Mouse (Mus musculus) hindbrain, embryonic 10.5 days (tissue): ENCODE measurements around the gene Il6ra. TPM values are rescaled to one million over a fixed set of nuclear protein-coding genes. Genes with fewer than 3 reads are reported as not detected.

ENCODE experiments used
- DNase-seq: peaks from one replicate; pipeline ENCODE4 v3.0.0-alpha.2; 2017; ENCODE audit warnings: low spot score
- H3K27ac ChIP-seq: fragments of 300-500 bp; sonication (generic); 2 replicates; pipeline ENCODE4 v1.5.1; 2016; ENCODE audit warnings: mild to moderate bottlenecking, moderate library complexity
- H3K27me3 ChIP-seq: fragments of 300-500 bp; sonication (generic); 2 replicates; pipeline ENCODE4 v1.6.1; 2016; ENCODE audit warnings: mild to moderate bottlenecking; ENCODE audit not compliant: poor library complexity, insufficient read depth, severe bottlenecking
- H3K36me3 ChIP-seq: fragments of 300-500 bp; sonication (generic); 2 replicates; pipeline ENCODE4 v1.6.1; 2016; ENCODE audit warnings: mild to moderate bottlenecking, moderate library complexity
- H3K4me1 ChIP-seq: fragments of 300-500 bp; sonication (generic); replicated peaks from 2 replicates; pipeline ENCODE4 v1.6.1; 2016; ENCODE audit warnings: mild to moderate bottlenecking
- H3K4me3 ChIP-seq: fragments of 300-500 bp; sonication (generic); 2 replicates; pipeline ENCODE4 v1.5.1; 2016; ENCODE audit warnings: mild to moderate bottlenecking, moderate library complexity
- H3K9me3 ChIP-seq: fragments of 300-500 bp; sonication (generic); 2 replicates; pipeline ENCODE4 v1.6.1; 2016; ENCODE audit warnings: mild to moderate bottlenecking, moderate library complexity
- WGBS: fragments of 180-500 bp; shearing (Covaris S2); methylation state at CpG from one replicate; pipeline ENCODE4 v1.1.7; 2016; 5-methylcytosine and 5-hydroxymethylcytosine counted together
- polyA plus RNA-seq: library from polyadenylated mRNA; unstranded; fragments of >200 nt; fragmentation: Nextera tagmentation; extraction: Ambion mirVana; gene quantifications from 2 replicates; pipeline ENCODE4 v1.2.1, GENCODE M21; 2016

The Il6ra gene
- polyA plus RNA-seq, 1 experiment from 2014 or later: 1.5 TPM

DNA sequence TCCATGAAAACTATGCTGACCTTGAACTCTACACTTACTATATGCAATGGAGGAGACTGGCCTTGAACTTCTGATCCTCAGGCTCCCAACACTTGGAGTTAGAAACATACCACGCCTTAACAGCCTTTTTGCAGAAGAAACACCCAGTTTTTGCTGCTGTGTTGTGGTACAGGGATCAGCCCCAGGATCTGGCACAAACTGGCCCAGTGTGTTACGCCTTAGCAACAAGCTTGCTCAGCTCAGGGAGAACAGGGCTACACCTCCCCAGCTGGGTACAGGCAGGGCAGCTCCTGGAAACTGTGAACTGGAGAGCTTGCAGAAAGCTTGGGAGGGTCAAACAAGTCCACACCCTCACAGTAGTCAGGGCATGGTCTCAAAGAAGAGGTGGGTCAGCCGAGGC is 23.5 kb upstream of the Il6ra start:
- DNase-seq: no peak
- H3K36me3 ChIP-seq: peaks cover 61% of the 10 kb centered on the region
- H3K4me1 ChIP-seq: no peaks in the 10 kb centered on the region
- no peaks in the 10 kb centered on the region for H3K27me3 ChIP-seq
- no peak overlapping the region for H3K4me3 ChIP-seq
- peaks cover 10% of the 10 kb centered on the region; the same call in 1 of the 2 replicates for H3K9me3 ChIP-seq
- H3K27ac ChIP-seq: no peak overlapping the region
- 92% methylated on average over 3 of the region's 3 CpGs for WGBS

DNA sequence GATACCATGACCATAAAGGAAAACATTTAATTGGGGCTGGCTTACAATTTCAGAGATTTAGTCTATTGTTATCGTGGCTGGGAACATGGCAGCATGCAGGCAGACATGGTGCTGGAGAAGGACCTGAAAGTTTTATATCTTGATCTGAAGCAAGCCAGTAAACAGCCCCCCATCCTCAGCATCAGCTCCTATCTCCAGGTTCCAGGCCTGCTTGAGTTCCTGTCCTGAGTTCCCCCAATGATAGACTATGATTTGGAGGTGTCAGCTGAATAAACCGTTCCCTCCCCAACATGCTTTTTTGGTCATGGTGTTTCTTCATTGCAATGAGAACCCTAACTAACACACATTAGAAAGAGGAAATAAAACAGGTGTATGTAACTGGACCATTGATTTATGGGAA is 19.9 kb upstream of the Il6ra start:
- H3K27ac ChIP-seq: no peak overlapping the region
- H3K36me3 ChIP-seq: peaks cover 28% of the 10 kb centered on the region
- H3K27me3 ChIP-seq: no peaks in the 10 kb centered on the region
- H3K9me3 ChIP-seq: peaks cover 10% of the 10 kb centered on the region; the same call in 1 of the 2 replicates
- WGBS: 92% methylated on average over 2 of the region's 2 CpGs
- DNase-seq: no peak
- H3K4me1 ChIP-seq: no peaks in the 10 kb centered on the region
- no peak overlapping the region for H3K4me3 ChIP-seq

DNA sequence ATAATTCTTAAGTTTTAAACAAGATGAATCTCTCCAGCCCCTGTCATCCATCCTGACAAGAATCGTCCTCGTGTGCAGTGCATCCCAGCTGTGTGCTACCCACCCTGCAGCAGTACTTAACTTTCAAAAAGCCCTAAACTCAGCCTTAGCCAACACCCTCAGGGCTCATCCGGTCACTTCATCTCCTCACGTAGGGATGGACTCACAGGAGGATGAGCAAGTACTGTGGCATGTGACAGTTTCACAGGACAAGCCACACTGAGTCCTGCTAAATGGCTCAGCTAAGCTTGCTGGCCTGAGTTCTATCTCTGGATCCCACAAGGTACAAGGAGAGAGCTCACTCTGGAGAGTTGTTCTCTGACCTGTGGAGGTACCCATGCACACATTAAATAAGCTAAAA is 16.0 kb upstream of the Il6ra start:
- Histone ChIP-seq H3K27me3 (no peaks in the 10 kb centered on the region), H3K9me3 (peaks cover 4% of the 10 kb centered on the region; the same call in 1 of the 2 replicates), H3K27ac (no peak overlapping the region), H3K4me1 (no peaks in the 10 kb centered on the region), H3K4me3 (no peak overlapping the region), H3K36me3 (no peaks in the 10 kb centered on the region)
- no peak for DNase-seq
- WGBS: 80% methylated on average over 4 of the region's 4 CpGs

DNA sequence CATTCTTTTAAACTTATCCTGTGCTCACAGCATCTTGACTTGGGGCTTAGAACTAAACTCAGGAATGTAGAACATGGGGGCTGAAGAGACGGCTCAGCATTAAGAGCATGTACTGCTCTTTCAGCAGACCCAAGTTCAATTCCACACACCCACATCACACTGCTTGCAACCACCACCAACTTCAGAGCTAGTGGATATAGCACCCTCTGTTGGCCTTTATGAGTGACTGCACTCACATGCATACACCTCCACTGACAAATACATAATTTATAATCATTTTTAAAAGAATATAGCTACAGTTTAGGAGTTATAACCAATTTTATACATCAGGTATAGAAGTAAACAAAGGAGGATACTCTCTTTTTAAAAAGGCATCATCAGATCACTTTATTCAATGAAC is 13.4 kb upstream of the Il6ra start:
- H3K27me3 ChIP-seq: no peaks in the 10 kb centered on the region
- H3K9me3 ChIP-seq: no peaks in the 10 kb centered on the region
- H3K4me3 ChIP-seq: no peak overlapping the region
- no peak for DNase-seq
- H3K27ac ChIP-seq: no peak overlapping the region
- H3K36me3 ChIP-seq: no peaks in the 10 kb centered on the region
- 96% methylated on average over 1 of the region's 1 CpGs for WGBS
- no peaks in the 10 kb centered on the region for H3K4me1 ChIP-seq

DNA sequence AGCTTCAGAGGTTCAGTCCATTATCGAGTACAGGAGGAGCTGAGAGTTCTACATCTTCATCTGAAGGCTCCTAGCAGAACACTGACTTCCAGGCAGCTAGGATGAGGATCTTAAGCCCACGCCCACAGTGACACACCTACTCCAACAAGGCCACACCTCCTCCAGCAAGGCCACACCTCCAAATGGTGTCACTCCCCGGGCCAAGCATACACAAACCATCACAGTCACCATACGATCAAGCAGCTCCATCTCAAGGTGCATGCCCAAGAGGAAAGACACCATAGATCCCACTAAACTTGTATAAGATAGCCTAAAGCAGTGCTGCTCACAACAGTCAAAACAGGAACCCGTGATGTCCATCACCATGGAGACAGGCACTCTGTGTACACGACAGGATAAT is 7.7 kb upstream of the Il6ra start:
- Histone ChIP-seq H3K4me1 (no peaks in the 10 kb centered on the region), H3K27me3 (0 out of 2 replicates have a peak, but pooled peaks cover 5% of the 10 kb centered on the region), H3K4me3 (no peak overlapping the region), H3K27ac (no peak overlapping the region), H3K9me3 (no peaks in the 10 kb centered on the region), H3K36me3 (no peaks in the 10 kb centered on the region)
- 77% methylated on average over 6 of the region's 6 CpGs for WGBS
- no peak for DNase-seq

DNA sequence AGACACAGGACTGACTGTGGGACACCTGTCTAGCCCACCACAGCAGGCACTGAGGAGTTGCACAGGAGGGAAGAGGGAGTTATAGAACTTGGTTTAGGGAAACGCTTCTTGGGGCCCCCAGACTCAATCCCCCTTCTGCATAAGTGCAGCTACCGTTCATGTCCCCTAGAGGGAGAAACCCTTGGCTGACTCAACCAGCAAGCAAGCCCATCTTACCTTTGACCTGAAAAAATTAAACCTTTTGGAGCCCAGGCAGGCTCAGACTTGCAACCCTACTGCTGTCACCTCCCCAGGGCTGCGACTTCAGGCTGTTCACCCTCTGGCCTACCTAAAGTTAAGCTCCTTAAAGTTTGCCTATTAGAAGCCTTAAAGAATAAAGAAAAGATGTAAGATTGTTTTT is 4.4 kb upstream of the Il6ra start:
- 53% methylated on average over 3 of the region's 3 CpGs for WGBS
- H3K9me3 ChIP-seq: no peaks in the 10 kb centered on the region

DNA sequence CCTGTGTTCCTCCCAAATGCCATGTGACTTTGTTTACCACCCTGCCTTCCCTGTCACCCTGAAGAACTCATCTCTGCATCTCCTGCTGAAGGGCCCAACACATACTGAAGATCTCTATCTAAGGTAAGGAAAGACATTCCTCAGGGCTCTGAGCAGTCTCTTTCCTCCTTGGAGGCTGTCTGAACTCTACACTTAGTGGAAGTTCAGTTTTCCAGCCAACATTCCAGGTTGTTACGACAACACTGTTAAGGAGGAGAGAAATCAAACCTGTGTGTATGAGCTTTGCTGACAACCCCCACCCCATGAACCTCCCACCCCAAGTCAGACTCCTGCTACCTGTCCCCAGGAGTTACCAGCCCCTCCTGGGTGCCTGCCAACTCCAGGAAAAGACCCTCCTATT is 3.6 kb upstream of the Il6ra start:
- peaks cover 12% of the 10 kb centered on the region for H3K4me1 ChIP-seq
- H3K27ac ChIP-seq: no peak overlapping the region
- H3K9me3 ChIP-seq: no peaks in the 10 kb centered on the region
- DNase-seq: no peak
- peaks cover 45% of the 10 kb centered on the region for H3K27me3 ChIP-seq
- 88% methylated on average over 1 of the region's 1 CpGs for WGBS
- H3K4me3 ChIP-seq: no peak overlapping the region
- no peaks in the 10 kb centered on the region for H3K36me3 ChIP-seq

More for the DNA sequence above, 4.4 kb upstream of the Il6ra start:
- no peak for DNase-seq
- Histone ChIP-seq H3K4me1 (peaks cover 12% of the 10 kb centered on the region), H3K4me3 (no peak overlapping the region), H3K27ac (no peak overlapping the region), H3K27me3 (peaks cover 38% of the 10 kb centered on the region), H3K36me3 (no peaks in the 10 kb centered on the region)

DNA sequence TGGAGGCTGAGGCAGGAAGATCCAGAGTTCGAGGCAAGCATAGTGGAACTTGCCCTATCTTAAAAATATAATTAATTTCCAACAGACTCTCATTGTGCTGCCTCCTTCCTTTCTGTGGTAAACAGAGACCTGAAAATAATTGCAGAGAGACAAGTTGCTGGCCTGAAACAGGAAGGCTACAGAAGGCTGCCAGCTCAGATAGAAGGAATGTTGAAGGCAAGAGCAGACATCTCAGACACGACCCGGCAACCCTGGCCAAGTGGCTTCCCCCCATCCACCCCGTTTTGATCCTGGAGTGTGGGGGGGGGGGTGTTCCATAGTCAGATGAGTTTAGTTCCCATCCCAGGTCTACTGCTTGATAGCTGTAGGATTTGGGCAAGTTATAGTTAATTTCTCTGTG is 1.7 kb upstream of the Il6ra start:
- H3K27me3 ChIP-seq: peaks cover 57% of the 10 kb centered on the region
- 83% methylated on average over 4 of the region's 4 CpGs for WGBS
- DNase-seq: no peak

DNA sequence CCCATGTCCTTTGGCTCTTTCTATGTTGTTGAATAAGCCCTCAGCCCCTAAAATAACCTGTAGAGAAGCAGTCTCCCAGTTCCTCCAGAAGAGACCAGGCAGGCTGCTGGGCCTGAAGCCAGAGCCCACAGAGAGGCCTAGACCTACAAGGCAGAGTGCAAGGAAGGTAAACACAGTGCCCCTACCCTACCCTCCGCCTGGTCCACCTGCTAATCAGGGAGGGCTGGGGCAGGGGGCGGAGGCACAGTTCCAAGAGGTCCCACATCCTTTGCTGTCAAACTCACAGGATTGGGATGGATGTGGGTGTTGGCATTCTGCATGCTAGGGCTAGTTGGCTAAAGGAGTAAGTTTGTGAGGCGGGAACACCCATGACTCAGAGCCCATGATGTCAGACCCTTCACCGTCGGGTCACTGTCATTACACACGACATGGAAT is 871 bp downstream of the Il6ra start:
- DNase-seq: no peak
- Histone ChIP-seq H3K36me3 (no peaks in the 10 kb centered on the region), H3K4me1 (peaks cover 17% of the 10 kb centered on the region), H3K4me3 (peak overlapping the region; percentile 61; the same call in 1 of the 2 replicates), H3K27ac (no peak overlapping the region), H3K27me3 (peaks cover 57% of the 10 kb centered on the region), H3K9me3 (no peaks in the 10 kb centered on the region)
- 40% methylated on average over 6 of the region's 6 CpGs for WGBS

More for the DNA sequence above, 1.7 kb upstream of the Il6ra start:
- Histone ChIP-seq H3K4me3 (no peak overlapping the region), H3K9me3 (no peaks in the 10 kb centered on the region), H3K4me1 (peaks cover 15% of the 10 kb centered on the region), H3K27ac (no peak overlapping the region), H3K36me3 (no peaks in the 10 kb centered on the region)

DNA sequence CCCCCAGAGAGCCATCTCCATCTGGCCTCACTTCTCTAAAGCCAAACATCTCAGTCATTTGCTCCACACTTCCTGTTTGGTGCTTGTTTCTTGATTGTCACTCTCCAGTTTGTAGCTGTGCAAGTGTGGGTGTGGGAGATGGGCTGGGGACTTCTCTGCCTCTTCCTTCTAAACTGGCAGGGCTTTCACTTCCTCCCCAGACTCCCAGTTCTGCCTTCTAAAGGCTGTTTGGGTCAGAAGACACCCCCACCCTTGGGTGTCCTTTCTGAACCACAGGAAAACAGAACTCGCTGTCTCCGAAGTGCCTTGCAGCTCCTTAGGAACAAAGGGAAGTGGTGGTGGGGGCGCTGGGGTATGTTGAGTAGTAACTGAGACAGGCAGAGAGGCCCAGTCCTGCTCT is 1.8 kb downstream of the Il6ra start:
- H3K27me3 ChIP-seq: peaks cover 57% of the 10 kb centered on the region

DNA sequence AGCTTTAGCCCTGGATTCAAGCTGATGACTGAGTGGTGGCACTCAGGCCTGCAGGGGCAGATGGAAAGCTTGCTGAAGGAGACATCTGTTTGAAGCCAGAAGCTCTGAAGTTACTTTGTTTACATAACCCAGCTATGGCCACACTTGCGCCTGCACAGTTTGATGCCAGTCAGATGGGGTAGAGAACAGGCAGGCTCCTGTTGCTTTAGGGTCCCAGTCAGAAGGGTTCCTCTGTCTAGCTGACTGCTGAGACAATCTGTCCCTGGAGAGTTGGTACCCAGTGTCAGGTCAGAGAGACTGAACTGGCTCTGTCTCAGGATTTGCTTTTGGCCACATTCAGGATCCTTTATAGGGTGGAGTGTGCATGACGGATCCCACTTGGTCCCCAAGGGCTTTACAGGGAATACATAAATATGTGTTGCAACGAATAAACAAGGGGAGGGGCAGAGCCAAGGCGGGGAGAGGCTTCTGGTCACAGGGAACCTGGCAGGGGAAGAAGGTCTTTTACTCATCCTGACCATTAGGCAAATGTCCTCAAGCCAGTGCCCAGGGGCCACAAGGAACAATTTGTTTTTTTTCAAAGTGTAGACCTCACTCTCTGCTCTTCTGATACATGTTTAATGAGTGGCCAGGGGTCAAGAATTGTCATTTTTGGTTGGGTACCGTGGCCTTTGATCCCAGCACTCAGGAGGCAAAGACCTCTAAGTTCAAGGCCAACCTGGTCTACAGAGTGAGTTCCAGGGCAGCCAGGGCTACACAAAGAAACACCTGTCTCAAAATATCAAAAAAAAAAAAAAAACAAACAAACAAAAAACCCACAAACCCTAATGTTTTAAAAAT is 3.1 kb downstream of the Il6ra start:
- peaks cover 17% of the 10 kb centered on the region for H3K4me1 ChIP-seq
- H3K27me3 ChIP-seq: peaks cover 44% of the 10 kb centered on the region
- no peaks in the 10 kb centered on the region for H3K9me3 ChIP-seq
- no peak overlapping the region for H3K4me3 ChIP-seq
- WGBS: 66% methylated on average over 5 of the region's 5 CpGs
- no peaks in the 10 kb centered on the region for H3K36me3 ChIP-seq
- H3K27ac ChIP-seq: no peak overlapping the region
- no peak for DNase-seq

More for the DNA sequence above, 1.8 kb downstream of the Il6ra start:
- Histone ChIP-seq H3K4me3 (no peak overlapping the region), H3K27ac (no peak overlapping the region), H3K4me1 (peaks cover 17% of the 10 kb centered on the region), H3K9me3 (no peaks in the 10 kb centered on the region), H3K36me3 (no peaks in the 10 kb centered on the region)
- WGBS: 73% methylated on average over 3 of the region's 3 CpGs
- DNase-seq: no peak

DNA sequence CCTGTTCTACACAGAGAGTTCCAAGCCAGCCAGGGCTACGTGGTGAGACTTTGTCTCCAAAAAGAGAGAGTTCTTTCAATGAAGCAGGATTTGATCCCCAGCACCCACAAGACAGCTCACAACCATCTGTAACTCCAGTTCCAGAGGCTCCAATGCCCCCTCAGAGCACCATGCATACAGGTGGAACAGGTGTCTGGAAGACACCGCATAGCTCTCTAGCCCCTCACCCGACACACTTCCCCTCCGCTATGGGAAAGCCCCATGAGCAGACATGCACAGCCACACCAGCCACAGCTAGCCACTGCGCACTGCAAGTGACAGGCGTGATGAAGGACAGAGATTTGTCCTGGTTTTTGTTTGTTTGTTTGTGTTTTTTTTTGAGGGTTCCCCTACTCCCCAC is 4.2 kb downstream of the Il6ra start:
- Histone ChIP-seq H3K27me3 (peaks cover 34% of the 10 kb centered on the region), H3K36me3 (no peaks in the 10 kb centered on the region), H3K4me1 (peaks cover 17% of the 10 kb centered on the region), H3K4me3 (no peak overlapping the region), H3K27ac (no peak overlapping the region), H3K9me3 (no peaks in the 10 kb centered on the region)
- 84% methylated on average over 6 of the region's 6 CpGs for WGBS
- DNase-seq: no peak

DNA sequence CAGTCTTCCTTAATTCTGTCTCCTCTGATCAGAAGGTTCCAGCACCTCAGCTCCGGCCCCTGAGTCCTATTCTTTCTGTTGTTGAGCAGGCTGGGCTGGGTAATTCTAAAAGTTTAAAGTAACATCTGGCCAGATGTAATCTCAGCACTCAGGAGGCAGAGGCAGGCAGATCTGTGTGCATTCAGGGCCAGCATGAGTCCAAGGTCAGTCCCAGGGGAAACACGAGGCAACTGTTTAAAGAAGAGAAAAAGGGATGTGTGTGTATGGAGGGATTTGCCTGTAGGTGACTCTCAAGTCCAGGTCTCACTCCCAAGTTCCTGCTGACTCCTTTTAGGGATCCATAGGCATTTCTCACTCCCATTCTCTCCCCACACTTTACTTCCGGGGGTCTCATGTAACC is 5.2 kb downstream of the Il6ra start:
- peaks cover 9% of the 10 kb centered on the region for H3K4me1 ChIP-seq
- no peaks in the 10 kb centered on the region for H3K36me3 ChIP-seq
- DNase-seq: no peak
- no peak overlapping the region for H3K4me3 ChIP-seq
- 83% methylated on average over 3 of the region's 3 CpGs for WGBS
- H3K9me3 ChIP-seq: no peaks in the 10 kb centered on the region
- peaks cover 24% of the 10 kb centered on the region for H3K27me3 ChIP-seq
- H3K27ac ChIP-seq: no peak overlapping the region
